Mouse (Mus musculus) embryonic fibroblast, embryonic 13.5 days (primary cell): Measurements from ENCODE around the gene Ptbp2.

ENCODE experiments used
- CTCF ChIP-seq: IDR thresholded peaks from 2 replicates; pipeline ENCODE4 v1.5.1; 2011; ENCODE audit warnings: mild to moderate bottlenecking, control low read depth, low read length, moderate library complexity, borderline replicate concordance; ENCODE audit not compliant: insufficient read depth
- POLR2A ChIP-seq: IDR thresholded peaks from 2 replicates; pipeline ENCODE4 v1.6.1; 2011; ENCODE audit warnings: low read depth, mild to moderate bottlenecking, control low read depth, low read length, moderate library complexity

DNA sequence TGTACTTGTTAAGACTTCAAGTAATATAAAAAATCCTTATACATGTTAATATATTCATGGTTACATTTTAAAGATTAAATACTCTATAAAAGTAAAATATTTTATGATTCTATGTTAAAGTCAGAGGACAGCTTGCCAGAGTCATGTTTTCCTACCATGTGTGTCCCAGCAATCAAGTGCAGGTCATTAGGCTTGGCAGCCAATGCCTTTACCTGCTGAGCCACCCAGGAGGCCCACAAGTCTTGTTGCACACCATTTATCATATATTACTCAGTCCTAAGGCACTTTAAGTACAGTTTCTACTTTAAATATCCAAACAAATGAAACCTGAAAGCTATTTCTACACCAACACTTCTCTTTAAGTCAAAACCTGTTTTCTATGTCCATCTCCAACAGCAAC lies 30.5 kb downstream of the Ptbp2 start:
- TF ChIP-seq CTCF: no peak
- TF ChIP-seq POLR2A: no peak
